ENCODE assay signal across 27 mouse cellular contexts in the genomic region with DNA sequence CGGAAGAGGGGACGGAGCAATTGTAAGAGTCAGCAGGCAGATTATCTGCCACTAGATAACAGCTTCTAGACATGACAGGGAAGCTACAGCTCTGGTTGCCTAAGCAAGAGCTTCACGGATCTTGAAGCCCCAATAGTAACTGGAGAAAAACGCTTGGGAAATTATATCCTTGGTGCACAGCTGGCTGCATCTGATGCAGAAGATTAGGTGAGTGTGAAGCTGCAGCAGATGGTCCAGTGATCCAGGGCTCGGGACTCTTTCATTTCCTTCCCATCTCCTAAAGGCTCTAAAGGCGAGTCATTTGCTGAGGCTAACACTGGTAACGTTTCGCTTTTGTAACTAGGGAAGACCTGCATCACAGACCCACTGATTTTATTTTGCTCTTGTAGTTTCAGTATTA.
DNase-seq lines count a peak whose midpoint lies in the region; ATAC-seq and TF ChIP-seq lines count a peak whose summit lies in the region.
"Had no signal": no experiment of that assay in that cellular context is flagged by ENCODE, and none has a peak within 500 bp of the region (broad histone marks: within the 10 kb centered on the region; RNA-seq: fewer than 3 reads in every experiment).

No protein-coding gene starts in this region.

- DNase-seq in lung, embryonic 14.5 days: peak; percentile 78
- no peak for DNase-seq in lung, postnatal 14 days
- DNase-seq in lung, postnatal 0 days (ENCODE audit: low spot score): peak; percentile 84
- DNase-seq in lung, adult 2 months: no peak
- peak; percentile 41 to 70 for DNase-seq in lung, postnatal 4 days
- no peak for DNase-seq in heart, postnatal 25 days (ENCODE audit: low spot score)
- DNase-seq: adrenal gland, postnatal 10 days; adrenal gland, postnatal 36 days; B cell, adult 2 months; cerebellum, adult 18-20 months; cerebellum, adult 9-10 months; cerebellum, postnatal 25 days; gastrocnemius, postnatal 10 days; gastrocnemius, postnatal 36 days; heart, adult 2 months; heart, postnatal 14 days had no signal

- ATAC-seq in lung, embryonic 14.5 days (ENCODE audit: insufficient read depth): no peak
- peak; percentile 48 for ATAC-seq in lung, postnatal 0 days
- ATAC-seq: forebrain, embryonic 13.5 days; forebrain, embryonic 16.5 days; Patski had no signal

- peak; percentile 52; the same call in 1 of the 2 replicates for TF ChIP-seq EP300 in lung, postnatal 0 days (IDR thresholded peaks at IDR 0.05)

- no peak for TF ChIP-seq CTCF in lung, embryonic 14.5 days (IDR thresholded peaks at IDR 0.05; ENCODE audit: low read depth)
- no peak for TF ChIP-seq CTCF in lung, postnatal 0 days (IDR thresholded peaks at IDR 0.05)
- no peak for TF ChIP-seq CTCF in lung, adult 2 months (IDR thresholded peaks at IDR 0.05; ENCODE audit: insufficient read depth, low read length)

- H3K9ac ChIP-seq in lung, embryonic 14.5 days: no peak overlapping the region
- no peak overlapping the region for H3K9ac ChIP-seq in lung, postnatal 0 days (replicated peaks; ENCODE audit: low read depth)
- H3K9ac ChIP-seq: embryonic facial prominence, embryonic 12.5 days; embryonic facial prominence, embryonic 15.5 days; forebrain, embryonic 13.5 days; heart, embryonic 13.5 days; hindbrain, embryonic 12.5 days; hindbrain, embryonic 15.5 days had no signal

- no peak for TF ChIP-seq POLR2A in lung, adult 2 months (IDR thresholded peaks at IDR 0.05; ENCODE audit: borderline replicate concordance, extremely low read depth, low read depth, low read length)

- H3K4me1 ChIP-seq in lung, embryonic 14.5 days (ENCODE audit: insufficient read depth): peaks cover 35% of the 10 kb centered on the region
- H3K4me1 ChIP-seq in lung, postnatal 0 days (ENCODE audit: insufficient read depth, low read depth, low read length): peaks cover 12% of the 10 kb centered on the region; the same call in 1 of the 2 replicates
- H3K4me1 ChIP-seq in lung, adult 2 months (ENCODE audit: control insufficient read depth, insufficient read depth, low read length): peaks cover 9% of the 10 kb centered on the region; the same call in 1 of the 2 replicates

- no peaks in the 10 kb centered on the region for H3K27me3 ChIP-seq in lung, embryonic 14.5 days (ENCODE audit: insufficient read depth, low read length)
- no peaks in the 10 kb centered on the region for H3K27me3 ChIP-seq in lung, postnatal 0 days (replicated peaks; ENCODE audit: insufficient read depth, low read length)
- H3K27me3 ChIP-seq: CH12.LX; embryonic facial prominence, embryonic 12.5 days; embryonic facial prominence, embryonic 15.5 days; forebrain, embryonic 13.5 days; heart, embryonic 13.5 days; hindbrain, embryonic 12.5 days; hindbrain, embryonic 15.5 days; Patski had no signal

- H3K4me3 ChIP-seq in lung, embryonic 14.5 days (ENCODE audit: low read depth, low read length): no peak overlapping the region
- H3K4me3 ChIP-seq in lung, postnatal 0 days (ENCODE audit: low read depth, low read length): no peak overlapping the region
- no peak overlapping the region for H3K4me3 ChIP-seq in lung, adult 2 months (replicated peaks; ENCODE audit: extremely low read depth, low read depth, low read length)
- H3K4me3 ChIP-seq: embryonic facial prominence, embryonic 12.5 days; embryonic facial prominence, embryonic 15.5 days; forebrain, embryonic 13.5 days; heart, adult 2 months; heart, embryonic 10.5 days; heart, embryonic 13.5 days; hindbrain, embryonic 12.5 days; hindbrain, embryonic 15.5 days had no signal

- no peak overlapping the region for H3K4me2 ChIP-seq in lung, embryonic 14.5 days
- no peak overlapping the region for H3K4me2 ChIP-seq in lung, postnatal 0 days (replicated peaks; ENCODE audit: low read depth, low read length)
- H3K4me2 ChIP-seq: embryonic facial prominence, embryonic 12.5 days; embryonic facial prominence, embryonic 15.5 days; forebrain, embryonic 13.5 days; heart, embryonic 13.5 days; hindbrain, embryonic 12.5 days; hindbrain, embryonic 15.5 days had no signal

- H3K36me3 ChIP-seq in lung, embryonic 14.5 days (ENCODE audit: insufficient read depth): no peaks in the 10 kb centered on the region
- no peaks in the 10 kb centered on the region for H3K36me3 ChIP-seq in lung, postnatal 0 days (ENCODE audit: insufficient read depth, low read length)
- H3K36me3 ChIP-seq: embryonic facial prominence, embryonic 12.5 days; embryonic facial prominence, embryonic 15.5 days; G1E; heart, embryonic 10.5 days; heart, embryonic 13.5 days; hindbrain, embryonic 12.5 days; hindbrain, embryonic 15.5 days had no signal

- WGBS in lung, embryonic 14.5 days: 50% methylated on average over 8 of the region's 8 CpGs
- 61% methylated on average over 8 of the region's 8 CpGs for WGBS in lung, postnatal 0 days
- 67% methylated on average over 8 of the region's 8 CpGs for WGBS in lung, adult 2 months

- H3K9me3 ChIP-seq in lung, embryonic 14.5 days (ENCODE audit: low read depth, low read length): peaks cover 6% of the 10 kb centered on the region; the same call in 1 of the 2 replicates
- H3K9me3 ChIP-seq in lung, postnatal 0 days (ENCODE audit: low read length): no peaks in the 10 kb centered on the region
- H3K9me3 ChIP-seq: embryonic facial prominence, embryonic 15.5 days; G1E; heart, embryonic 10.5 days; hindbrain, embryonic 12.5 days; hindbrain, embryonic 15.5 days had no signal

- peak overlapping the region; percentile 16; the same call in 1 of the 2 replicates for H3K27ac ChIP-seq in lung, embryonic 14.5 days (ENCODE audit: low read depth)
- H3K27ac ChIP-seq in lung, postnatal 0 days (ENCODE audit: low read length): no peak overlapping the region
- H3K27ac ChIP-seq: embryonic facial prominence, embryonic 12.5 days; embryonic facial prominence, embryonic 15.5 days; forebrain, embryonic 13.5 days; heart, adult 2 months; heart, embryonic 10.5 days; heart, embryonic 13.5 days; hindbrain, embryonic 12.5 days; hindbrain, embryonic 15.5 days had no signal

- intact Hi-C loops in heart, postnatal 25 days (cut with DNase I): no loop called here

Comparison
In these comparisons a context has a peak if more than half of its experiments do, and no peak if none do; other contexts are left out.
1. DNase-seq: peak in lung, embryonic 14.5 days (single experiment), lung, postnatal 0 days (single experiment) and lung, postnatal 4 days (2 of 2); none in lung, postnatal 14 days (single experiment), lung, adult 2 months (single experiment) and heart, postnatal 25 days (single experiment).